Mouse (Mus musculus) MEL (cell line): ENCODE results near the gene Hectd4. TPM values are rescaled to one million over a fixed set of nuclear protein-coding genes. Genes with fewer than 3 reads are reported as not detected.

Source experiments
- DNase-seq: peaks from one replicate; pipeline ENCODE4 v3.0.0; 2011; ENCODE audit warnings: low read depth, low spot score
- H3K27ac ChIP-seq: 2 replicates; pipeline ENCODE4 v1.5.1; 2012; ENCODE audit warnings: low read depth, mild to moderate bottlenecking, control low read depth, low read length, moderate library complexity; ENCODE audit not compliant: control insufficient read depth
- H3K27me3 ChIP-seq, 2 experiments: fragments of 150-350 bp in 1 of 2; sonication (generic) in 1 of 2; 2 replicates each; pipeline ENCODE4 v1.6.1; 2012; ENCODE audit warnings: low read length in 2 of 2, mild to moderate bottlenecking in 2 of 2, improper control_type of control experiment in 1 of 2, moderate library complexity in 1 of 2; ENCODE audit not compliant: insufficient read depth in 2 of 2, control insufficient read depth in 1 of 2
- H3K36me3 ChIP-seq, 2 experiments: 2 replicates each; pipeline ENCODE4 v1.6.1; 2012 to 2014; ENCODE audit warnings: low read length in 2 of 2, improper control_type of control experiment in 1 of 2, inconsistent platforms in 1 of 2, mild to moderate bottlenecking in 1 of 2; ENCODE audit not compliant: insufficient read depth in 2 of 2, control insufficient read depth in 1 of 2
- H3K4me1 ChIP-seq, 2 experiments: fragments of 150-350 bp in 1 of 2; sonication (generic) in 1 of 2; 2 replicates each; pipeline ENCODE4 v1.6.1; 2012; ENCODE audit warnings: low read length in 2 of 2, improper control_type of control experiment in 1 of 2, mild to moderate bottlenecking in 1 of 2; ENCODE audit not compliant: insufficient read depth in 2 of 2, control insufficient read depth in 1 of 2
- H3K4me3 ChIP-seq, 2 experiments: fragments of 150-350 bp in 1 of 2; sonication (generic) in 1 of 2; 2 replicates each; pipeline ENCODE4 v1.5.1; 2012; ENCODE audit warnings: low read depth in 2 of 2, low read length in 2 of 2, mild to moderate bottlenecking in 2 of 2, moderate library complexity in 2 of 2, control low read depth in 1 of 2, improper control_type of control experiment in 1 of 2; ENCODE audit not compliant: control insufficient read depth in 1 of 2, insufficient read depth in 1 of 2
- H3K79me2 ChIP-seq: 2 replicates; pipeline ENCODE4 v1.6.1; 2012; ENCODE audit warnings: mild to moderate bottlenecking, low read length, moderate library complexity; ENCODE audit not compliant: control insufficient read depth, poor library complexity, insufficient read depth
- H3K9ac ChIP-seq: 2 replicates; pipeline ENCODE4 v1.6.1; 2012; ENCODE audit warnings: low read depth, mild to moderate bottlenecking, control low read depth, low read length, moderate library complexity; ENCODE audit not compliant: control insufficient read depth, poor library complexity, severe bottlenecking
- H3K9me3 ChIP-seq: fragments of 150-350 bp; sonication (generic); replicated peaks from 2 replicates; pipeline ENCODE4 v1.6.1; 2012; ENCODE audit warnings: mild to moderate bottlenecking, low read length, improper control_type of control experiment, moderate library complexity; ENCODE audit not compliant: insufficient read depth
- BHLHE40 ChIP-seq: IDR thresholded peaks from 2 replicates; pipeline ENCODE4 v1.6.1; 2012; ENCODE audit warnings: low read depth, mild to moderate bottlenecking, inconsistent platforms, low read length, improper control_type of control experiment, borderline replicate concordance
- CHD2 ChIP-seq: IDR thresholded peaks from 2 replicates; pipeline ENCODE4 v1.6.1; 2011; ENCODE audit warnings: low read length, improper control_type of control experiment
- E2F4 ChIP-seq: IDR thresholded peaks from 2 replicates; pipeline ENCODE4 v1.6.1; 2011; ENCODE audit warnings: low read depth, low read length, improper control_type of control experiment, borderline replicate concordance
- EP300 ChIP-seq, 2 experiments: IDR thresholded peaks; 2 replicates each; pipeline ENCODE4 v1.6.1; 2011; ENCODE audit warnings: improper control_type of control experiment in 2 of 2, low read length in 2 of 2, low read depth in 1 of 2, mild to moderate bottlenecking in 1 of 2
- ETS1 ChIP-seq: IDR thresholded peaks from 2 replicates; pipeline ENCODE4 v1.6.1; 2012; ENCODE audit warnings: low read depth, mild to moderate bottlenecking, inconsistent platforms, low read length, improper control_type of control experiment, moderate library complexity
- GABPA ChIP-seq: IDR thresholded peaks from 2 replicates; pipeline ENCODE4 v1.6.1; 2012; ENCODE audit warnings: low read depth, mild to moderate bottlenecking, inconsistent platforms, low read length, improper control_type of control experiment, moderate library complexity
- GATA1 ChIP-seq: IDR thresholded peaks from 2 replicates; pipeline ENCODE4 v1.6.1; 2011; ENCODE audit warnings: low read depth, low read length, improper control_type of control experiment
- MAFK ChIP-seq: IDR thresholded peaks from 2 replicates; pipeline ENCODE4 v1.6.1; 2011; ENCODE audit warnings: low read depth, mild to moderate bottlenecking, low read length, improper control_type of control experiment, borderline replicate concordance
- MAX ChIP-seq: IDR thresholded peaks from 2 replicates; pipeline ENCODE4 v1.6.1; 2011; ENCODE audit warnings: low read length, improper control_type of control experiment
- MAZ ChIP-seq: IDR thresholded peaks from 2 replicates; pipeline ENCODE4 v1.6.1; 2012; ENCODE audit warnings: low read depth, mild to moderate bottlenecking, inconsistent platforms, low read length, improper control_type of control experiment
- MEF2A ChIP-seq: IDR thresholded peaks from 2 replicates; pipeline ENCODE4 v1.6.1; 2014; ENCODE audit warnings: low read depth, mild to moderate bottlenecking, inconsistent platforms, low read length, improper control_type of control experiment; ENCODE audit not compliant: poor library complexity, insufficient replicate concordance, severe bottlenecking; ENCODE audit errors: extremely low read depth
- MXI1 ChIP-seq: IDR thresholded peaks from 2 replicates; pipeline ENCODE4 v1.6.1; 2011; ENCODE audit warnings: mild to moderate bottlenecking, low read depth, low read length, improper control_type of control experiment
- MYC ChIP-seq: IDR thresholded peaks from 2 replicates; pipeline ENCODE4 v1.6.1; 2011; ENCODE audit warnings: low read depth, mild to moderate bottlenecking, low read length, improper control_type of control experiment, moderate library complexity
- POLR2AphosphoS2 ChIP-seq: IDR thresholded peaks from 2 replicates; pipeline ENCODE4 v1.6.1; 2011; ENCODE audit warnings: low read length, improper control_type of control experiment
- POLR2AphosphoS5 ChIP-seq: IDR thresholded peaks from 2 replicates; pipeline ENCODE4 v1.6.1; 2012; ENCODE audit warnings: low read depth, borderline replicate concordance, mild to moderate bottlenecking, inconsistent platforms, low read length, moderate library complexity, mixed read lengths
- RAD21 ChIP-seq: IDR thresholded peaks from 2 replicates; pipeline ENCODE4 v1.6.1; 2011; ENCODE audit warnings: mild to moderate bottlenecking, low read depth, low read length, improper control_type of control experiment
- RCOR1 ChIP-seq: IDR thresholded peaks from 2 replicates; pipeline ENCODE4 v1.6.1; 2012; ENCODE audit warnings: low read depth, mild to moderate bottlenecking, inconsistent platforms, low read length, improper control_type of control experiment
- SIN3A ChIP-seq: IDR thresholded peaks from 2 replicates; pipeline ENCODE4 v1.6.1; 2012; ENCODE audit warnings: low read length, improper control_type of control experiment, inconsistent platforms
- SMC3 ChIP-seq: IDR thresholded peaks from 2 replicates; pipeline ENCODE4 v1.6.1; 2011; ENCODE audit warnings: low read depth, low read length, improper control_type of control experiment
- TAL1 ChIP-seq: IDR thresholded peaks from 2 replicates; pipeline ENCODE4 v1.6.1; 2012; ENCODE audit warnings: mild to moderate bottlenecking, inconsistent platforms, low read length, moderate library complexity, mixed read lengths
- TBP ChIP-seq: IDR thresholded peaks from 2 replicates; pipeline ENCODE4 v1.8.0; 2011; ENCODE audit warnings: low read depth, low read length, improper control_type of control experiment
- TCF12 ChIP-seq: IDR thresholded peaks from 2 replicates; pipeline ENCODE4 v1.6.1; 2014; ENCODE audit warnings: low read depth, mild to moderate bottlenecking, inconsistent platforms, low read length, improper control_type of control experiment, moderate library complexity
- UBTF ChIP-seq: IDR thresholded peaks from 2 replicates; pipeline ENCODE4 v1.6.1; 2012; ENCODE audit warnings: low read depth, mild to moderate bottlenecking, inconsistent platforms, low read length, improper control_type of control experiment, moderate library complexity, borderline replicate concordance; ENCODE audit not compliant: insufficient read depth
- USF2 ChIP-seq, 2 experiments: IDR thresholded peaks; 2 replicates each; pipeline ENCODE4 v1.6.1; 2011 to 2012; ENCODE audit warnings: improper control_type of control experiment in 2 of 2, low read length in 2 of 2, borderline replicate concordance in 1 of 2, inconsistent platforms in 1 of 2, low read depth in 1 of 2, mild to moderate bottlenecking in 1 of 2; ENCODE audit not compliant: insufficient read depth in 1 of 2
- ZNF384 ChIP-seq: IDR thresholded peaks from 2 replicates; pipeline ENCODE4 v1.6.1; 2012; ENCODE audit warnings: low read depth, mild to moderate bottlenecking, inconsistent platforms, low read length, improper control_type of control experiment
- polyA plus RNA-seq, 2 experiments: library from polyadenylated mRNA; stranded (reverse) in 1 of 2; unstranded in 1 of 2; fragments of >175 nt in 1 of 2; fragments of >200 nt in 1 of 2; gene quantifications; 2 replicates each; pipeline versions ENCODE4 v1.2.1 to v1.2.4; 2012; ENCODE audit warnings: low replicate concordance in 2 of 2, low read depth in 1 of 2; ENCODE audit not compliant: insufficient read length in 2 of 2, insufficient read depth in 1 of 2, missing spikeins in 1 of 2
- total RNA-seq: library from RNA; depleted of rRNA; stranded (reverse); fragments of 300-350 nt; gene quantifications from 2 replicates; pipeline ENCODE4 v1.2.3, GENCODE M21; 2012

The Hectd4 gene
- total and polyA plus RNA-seq, 3 experiments = 7.0 to 10.8 TPM; not detected in 1

- Histone ChIP-seq H3K36me3 (peaks cover 0 to 44% of the 10 kb centered on the region in 2 experiments; a peak in 2 of 4 replicates), H3K79me2 (peaks cover 43% of the 10 kb centered on the region), H3K4me3 (no peak overlapping the region), H3K27ac (peak overlapping the region; percentile 3; the same call in 1 of the 2 replicates), H3K4me1 (peaks cover 20 to 42% of the 10 kb centered on the region in 2 experiments), H3K9me3 (no peaks in the 10 kb centered on the region), H3K9ac (no peak overlapping the region), H3K27me3 (no peaks in the 10 kb centered on the region)
- DNase-seq = peak; percentile 66
- no peak for TF ChIP-seq MYC
- TF ChIP-seq CHD2 = no peak
- TF ChIP-seq RCOR1 = peak; percentile 65
- TF ChIP-seq MEF2A = no peak
- peak in 1 of 2 experiments; percentile 49; a peak in 2 of 4 replicates for TF ChIP-seq EP300 (IDR thresholded peaks at IDR 0.05; ENCODE audit: low read depth in 1 of 2, low read length in 2 of 2)
- TF ChIP-seq POLR2AphosphoS5 = no peak
- TF ChIP-seq TAL1 = no peak
- no peak for TF ChIP-seq POLR2AphosphoS2
- peak; percentile 57; the same call in 1 of the 2 replicates for TF ChIP-seq MXI1
- no peak for TF ChIP-seq MAZ
- peak; percentile 39; the same call in 1 of the 2 replicates for TF ChIP-seq SIN3A
- 0 out of 2 replicates have a peak, but pooled peaks have one; percentile 29 for TF ChIP-seq TCF12
- no peak for TF ChIP-seq E2F4
- no peak for TF ChIP-seq ZNF384
- no peak for TF ChIP-seq MAFK
- peak; percentile 75 for TF ChIP-seq GATA1
- TF ChIP-seq TBP = peak; percentile 76
- no peak for TF ChIP-seq GABPA
- TF ChIP-seq MAX = 0 out of 2 replicates have a peak, but pooled peaks have one; percentile 30
- TF ChIP-seq ETS1 = peak; percentile 59; the same call in 1 of the 2 replicates
- no peak for TF ChIP-seq UBTF
- TF ChIP-seq SMC3 = no peak
- no peak for TF ChIP-seq RAD21
- no peak for TF ChIP-seq BHLHE40
- no peak for TF ChIP-seq USF2 (IDR thresholded peaks at IDR 0.05; ENCODE audit: borderline replicate concordance in 1 of 2, insufficient read depth in 1 of 2, low read depth in 1 of 2, low read length in 2 of 2)
Measured at GRCm38 (mm10) chr5:121230811-121231210, 10.8 kb downstream of the Hectd4 start.
